Mouse (Mus musculus) C2C12 (cell line): Measurements from ENCODE around the gene Nup88. TPM values are rescaled to one million over a fixed set of nuclear protein-coding genes. Genes with fewer than 3 reads are reported as not detected.

Experiments used
- H3K27me3 ChIP-seq: one replicate; pipeline ENCODE4 v1.6.1; 2011; ENCODE audit not compliant: control insufficient read depth, insufficient read depth, insufficient read length
- H3K36me3 ChIP-seq: one replicate; pipeline ENCODE4 v1.6.1; 2011; ENCODE audit not compliant: control insufficient read depth, insufficient read depth
- H3K4me3 ChIP-seq: one replicate; pipeline ENCODE4 v1.5.1; 2011; ENCODE audit warnings: mild to moderate bottlenecking, control low read depth; ENCODE audit not compliant: poor library complexity, insufficient read depth, severe bottlenecking
- H3K79me2 ChIP-seq: one replicate; pipeline ENCODE4 v1.6.1; 2011; ENCODE audit not compliant: control insufficient read depth, insufficient read depth
- H3K79me3 ChIP-seq: one replicate; pipeline ENCODE4 v1.6.1; 2011; ENCODE audit warnings: low read depth, control low read depth
- H3ac ChIP-seq: one replicate; pipeline ENCODE3; 2011; ENCODE audit warnings: low read depth; ENCODE audit not compliant: control insufficient read depth, insufficient read length
- CEBPB ChIP-seq: IDR thresholded peaks from one replicate; pipeline ENCODE4 v1.6.1; 2011; ENCODE audit warnings: low read depth, mild to moderate bottlenecking, control low read depth, moderate library complexity
- CTCF ChIP-seq: IDR thresholded peaks from one replicate; pipeline ENCODE4 v1.5.1; 2011; ENCODE audit not compliant: control insufficient read depth, insufficient read depth, insufficient read length
- FOSL1 ChIP-seq: IDR thresholded peaks from one replicate; pipeline ENCODE4 v1.8.0; 2011; ENCODE audit warnings: mild to moderate bottlenecking, low read length; ENCODE audit not compliant: poor library complexity, insufficient read depth, severe bottlenecking
- MAX ChIP-seq: IDR thresholded peaks from one replicate; pipeline ENCODE4 v1.6.1; 2011; ENCODE audit warnings: mild to moderate bottlenecking, control low read depth
- MYOD1 ChIP-seq: IDR thresholded peaks from one replicate; pipeline ENCODE4 v1.6.1; 2011; ENCODE audit warnings: low read depth; ENCODE audit not compliant: control insufficient read depth, insufficient read length
- MYOG ChIP-seq: IDR thresholded peaks from one replicate; pipeline ENCODE4 v1.6.1; 2011; ENCODE audit not compliant: control insufficient read depth, insufficient read length; ENCODE audit errors: extremely low read depth
- USF1 ChIP-seq: IDR thresholded peaks from one replicate; pipeline ENCODE4 v1.6.1; 2011; ENCODE audit warnings: low read depth, mild to moderate bottlenecking, control low read depth, moderate library complexity
- polyA plus RNA-seq: library from polyadenylated mRNA; unstranded; fragments of >200 nt; fragmentation: generic; extraction: Trizol; gene quantifications from one replicate; pipeline ENCODE4 v1.2.1, GENCODE M21; 2012; ENCODE audit warnings: missing spikeins

The Nup88 gene
- polyA plus RNA-seq, 1 experiment, result 57.1 TPM

GRCm38 (mm10) chr11:71007831-71008230 lies 38.1 kb upstream of the Nup88 start:
- TF ChIP-seq CEBPB (no peak), FOSL1 (no peak), USF1 (no peak), MAX (no peak), MYOD1 (no peak), MYOG (no peak), CTCF (no peak)
- H3K79me3 ChIP-seq, result peaks cover 11% of the 10 kb centered on the region
- H3K36me3 ChIP-seq, result peaks cover 49% of the 10 kb centered on the region

GRCm38 (mm10) chr11:71007026-71007425 lies 37.3 kb upstream of the Nup88 start:
- no peaks in the 10 kb centered on the region for H3K27me3 ChIP-seq
- H3K4me3 ChIP-seq, result no peak overlapping the region
- H3K79me3 ChIP-seq, result peaks cover 19% of the 10 kb centered on the region
- TF ChIP-seq MYOG, result no peak
- TF ChIP-seq CEBPB, result no peak
- no peak for TF ChIP-seq MYOD1
- TF ChIP-seq FOSL1, result no peak
- TF ChIP-seq CTCF, result no peak
- no peak for TF ChIP-seq USF1
- TF ChIP-seq MAX, result no peak
- no peak overlapping the region for H3ac ChIP-seq
- H3K36me3 ChIP-seq, result peaks cover 45% of the 10 kb centered on the region
- peaks cover 22% of the 10 kb centered on the region for H3K79me2 ChIP-seq

More at GRCm38 (mm10) chr11:71007831-71008230, 38.1 kb upstream of the Nup88 start:
- Histone ChIP-seq H3K79me2 (peaks cover 14% of the 10 kb centered on the region), H3K27me3 (no peaks in the 10 kb centered on the region), H3ac (no peak overlapping the region), H3K4me3 (no peak overlapping the region)

- Histone ChIP-seq H3K79me3 (peaks cover 34% of the 10 kb centered on the region), H3K79me2 (peaks cover 42% of the 10 kb centered on the region), H3K4me3 (no peak overlapping the region), H3K36me3 (peaks cover 39% of the 10 kb centered on the region), H3K27me3 (no peaks in the 10 kb centered on the region), H3ac (no peak overlapping the region)
- no peak for TF ChIP-seq CTCF
- TF ChIP-seq MAX, result no peak
- no peak for TF ChIP-seq MYOG
- no peak for TF ChIP-seq USF1
- no peak for TF ChIP-seq FOSL1
- no peak for TF ChIP-seq MYOD1
- no peak for TF ChIP-seq CEBPB
Measured at GRCm38 (mm10) chr11:71005046-71005445, 35.3 kb upstream of the Nup88 start.

- Histone ChIP-seq H3K27me3 (no peaks in the 10 kb centered on the region), H3ac (peak within 1 kb of the TSS; percentile 65), H3K79me3 (peaks cover 41% of the 10 kb centered on the region), H3K4me3 (peak within 1 kb of the TSS; percentile 96), H3K79me2 (peaks cover 49% of the 10 kb centered on the region), H3K36me3 (peaks cover 39% of the 10 kb centered on the region)
- TF ChIP-seq CEBPB, result peak; percentile 93
- no peak for TF ChIP-seq MYOG
- no peak for TF ChIP-seq FOSL1
- TF ChIP-seq MYOD1, result no peak
- no peak for TF ChIP-seq CTCF
- TF ChIP-seq USF1, result peak; percentile 77
- peak; percentile 100 for TF ChIP-seq MAX
Measured at GRCm38 (mm10) chr11:71004316-71004773, 34.6 kb upstream of the Nup88 start, which contains the start of gene Dhx33. Dhx33 (minus strand) TSS chr11:71004437.

GRCm38 (mm10) chr11:71003611-71004315 lies 34.0 kb upstream of the Nup88 start:
- peak overlapping the region; percentile 65 for H3ac ChIP-seq
- H3K36me3 ChIP-seq, result peaks cover 42% of the 10 kb centered on the region
- TF ChIP-seq CEBPB, result no peak
- no peak for TF ChIP-seq USF1
- no peak for TF ChIP-seq FOSL1
- no peak for TF ChIP-seq MYOD1
- TF ChIP-seq CTCF, result no peak
- no peak for TF ChIP-seq MAX
- TF ChIP-seq MYOG, result no peak
- peak overlapping the region; percentile 96 for H3K4me3 ChIP-seq
- H3K79me3 ChIP-seq, result peaks cover 43% of the 10 kb centered on the region
- H3K27me3 ChIP-seq, result no peaks in the 10 kb centered on the region
- H3K79me2 ChIP-seq, result peaks cover 54% of the 10 kb centered on the region
